Mouse (Mus musculus) gastrocnemius, postnatal 36 days (tissue): ENCODE data around the gene Olfr485. TPM values are rescaled to one million over a fixed set of nuclear protein-coding genes. Genes with fewer than 3 reads are reported as not detected.
"Not testable (repeated sequence)": the region's sequence is repeated elsewhere in the genome, so short reads cannot be mapped to it uniquely, and the experiment has no call there.

ENCODE experiments used
- DNase-seq, 2 experiments: peaks; one replicate each; pipeline ENCODE4 v3.0.0; 2022
- intact Hi-C: fragments of 180-260 bp; cut with DNase I; formaldehyde crosslinking; loops from one replicate; pipeline ENCODE4 v1.15.1; 2025
- long read RNA-seq, 2 experiments: library from polyadenylated mRNA; stranded (forward); transcript quantifications; one replicate each; pipeline ENCODE4 v2.0.0; 2021
- total RNA-seq, 2 experiments: library from RNA; stranded (reverse); gene quantifications; 2 replicates each; pipeline ENCODE4 v1.2.3; 2021

The Olfr485 gene
- not detected for total RNA-seq
- long read RNA-seq, experiment 1: 0 reads
- long read RNA-seq, experiment 2: 0 reads

DNA sequence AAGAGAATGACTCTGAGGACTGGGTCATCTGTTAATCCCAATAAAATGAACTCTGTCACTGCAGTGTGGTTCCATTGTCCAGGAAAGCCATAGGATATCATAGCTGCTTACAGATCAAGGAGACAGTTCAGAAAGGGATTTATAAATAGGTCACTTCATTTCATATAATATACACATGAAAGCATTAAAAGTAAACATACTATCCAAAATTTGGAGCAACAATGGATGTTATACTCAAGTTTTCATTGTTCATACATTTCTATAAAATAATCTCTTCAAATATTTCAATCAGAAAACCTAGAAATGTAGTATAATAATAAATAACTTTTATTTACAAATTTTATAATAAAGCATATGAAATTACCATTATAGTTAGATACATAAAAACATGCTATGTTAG is at the start of gene Olfr485:
Gene Olfr485, minus strand, starts transcription at position 101 of the 400 bp plus-strand sequence.
- intact Hi-C loops: no loop called here

DNA sequence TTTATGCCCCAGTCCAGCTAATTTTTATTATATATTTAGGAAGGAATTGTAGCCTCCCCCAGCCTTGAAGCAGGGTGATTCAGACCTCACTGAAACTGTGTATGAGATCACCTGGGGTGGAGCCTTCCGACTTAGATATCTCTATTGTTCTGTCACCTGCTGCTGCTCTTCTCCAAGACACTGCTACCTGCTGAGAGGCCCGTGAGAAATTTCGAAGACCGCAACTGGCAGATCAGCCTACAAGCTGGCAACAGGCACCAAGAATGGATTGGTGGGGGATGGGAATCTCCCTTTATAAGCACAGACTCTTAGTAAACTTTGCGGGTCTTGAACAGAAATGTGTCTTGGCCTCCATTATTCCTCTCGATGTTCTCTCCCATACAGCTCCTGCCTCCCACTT is 37.3 kb upstream of the Olfr485 start:
- no peak for DNase-seq
- intact Hi-C loops: no loop called here

More for the DNA sequence above, at the start of gene Olfr485:
- no peak for DNase-seq

DNA sequence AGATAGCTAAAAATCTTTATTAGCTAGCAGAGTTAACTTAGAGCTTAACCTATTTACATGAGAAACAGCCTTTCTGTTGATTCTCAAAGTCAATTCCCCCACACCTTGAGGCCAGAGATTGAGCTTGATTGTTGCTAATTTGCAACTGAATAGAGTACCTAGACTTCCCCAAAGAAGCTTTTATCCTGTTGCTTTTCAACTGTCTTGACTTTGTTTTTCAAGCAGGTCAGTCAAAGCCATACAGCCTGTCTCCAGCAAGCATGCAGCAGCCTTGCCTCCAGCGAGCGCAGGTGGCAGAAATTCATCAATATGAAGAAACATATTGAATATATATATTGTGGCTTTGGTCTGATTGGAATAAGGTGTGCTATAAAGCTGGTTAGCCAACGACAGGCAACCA is 36.7 kb upstream of the Olfr485 start:
- DNase-seq, intact Hi-C loops: not testable (repeated sequence)

DNA sequence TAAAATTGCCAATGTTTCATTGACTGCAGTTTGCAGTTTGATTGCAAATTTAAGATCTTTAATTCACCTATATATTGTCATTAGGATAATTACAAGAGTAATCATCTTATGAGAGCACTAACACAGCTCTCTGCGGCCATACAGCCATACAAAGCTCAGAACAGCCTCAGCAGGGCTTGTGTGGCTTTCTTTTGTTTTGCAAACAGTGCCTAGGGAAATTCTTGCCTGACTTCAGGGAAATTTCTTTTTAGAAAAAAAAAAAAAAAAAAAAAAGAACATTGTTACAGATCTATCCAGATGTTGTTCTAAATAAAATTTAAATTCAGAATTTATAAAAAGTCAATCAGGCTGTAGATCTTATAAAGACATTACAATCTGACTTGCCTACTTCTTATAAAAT is 33.0 kb upstream of the Olfr485 start:
- intact Hi-C loops, DNase-seq: not testable (repeated sequence)

DNA sequence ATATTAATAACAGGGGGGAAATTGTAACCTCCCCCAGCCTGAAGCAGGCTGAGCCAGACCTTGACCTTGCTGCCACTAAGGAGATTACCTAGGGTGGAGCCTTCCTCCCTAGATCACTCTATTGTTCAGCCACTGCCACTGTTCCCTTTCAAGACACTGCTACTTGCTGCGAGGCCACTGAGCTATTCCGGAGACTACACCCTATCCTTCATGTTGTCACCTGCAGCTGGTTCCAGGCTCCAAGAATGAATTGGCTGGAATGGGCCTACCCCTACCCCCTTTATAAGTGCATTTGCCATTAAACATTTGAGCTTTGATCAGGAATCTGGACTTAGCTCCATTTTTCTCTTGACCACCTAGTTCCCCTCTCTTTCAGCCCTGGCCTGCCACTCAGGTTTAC is 31.5 kb upstream of the Olfr485 start:
- DNase-seq, intact Hi-C loops: not testable (repeated sequence)

DNA sequence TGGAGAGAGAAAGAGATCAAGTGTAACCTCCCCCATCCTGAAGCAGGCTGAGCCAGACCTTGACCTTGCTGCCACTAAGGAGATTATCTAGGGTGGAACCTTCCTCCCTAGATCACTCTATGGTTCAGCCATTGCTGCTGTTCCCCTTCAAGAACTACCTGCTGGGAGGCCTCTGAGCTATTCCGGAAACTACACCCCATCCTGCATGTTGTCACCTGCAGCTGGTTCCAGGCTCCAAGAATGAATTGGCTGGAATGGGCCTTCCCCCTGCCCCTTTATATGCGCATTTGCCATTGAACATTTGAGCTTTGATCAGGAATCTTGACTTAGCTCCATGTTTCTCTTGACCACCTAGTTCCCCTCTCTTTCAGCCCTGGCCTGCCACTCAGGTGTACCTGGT is 25.6 kb upstream of the Olfr485 start:
- intact Hi-C loops, DNase-seq: not testable (repeated sequence)

DNA sequence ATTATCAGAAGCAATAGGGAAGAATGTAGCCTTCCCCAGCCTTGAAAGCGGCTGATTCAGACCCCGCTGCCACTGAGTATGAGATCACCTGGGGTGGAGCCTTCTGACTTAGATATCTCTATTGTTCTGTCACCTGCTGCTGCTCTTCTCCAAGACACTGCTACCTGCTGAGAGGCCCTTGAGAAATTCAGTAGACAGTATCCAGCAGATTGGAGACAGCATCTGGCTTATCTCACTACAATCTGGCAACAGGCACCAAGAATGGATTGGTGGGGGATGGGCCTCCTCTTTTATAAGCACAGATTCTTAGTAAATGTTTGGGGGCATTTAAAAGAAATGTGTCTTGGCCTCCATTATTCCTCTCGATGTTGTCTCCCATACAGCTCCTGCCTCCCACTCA is 24.7 kb upstream of the Olfr485 start:
- DNase-seq, intact Hi-C loops: not testable (repeated sequence)

DNA sequence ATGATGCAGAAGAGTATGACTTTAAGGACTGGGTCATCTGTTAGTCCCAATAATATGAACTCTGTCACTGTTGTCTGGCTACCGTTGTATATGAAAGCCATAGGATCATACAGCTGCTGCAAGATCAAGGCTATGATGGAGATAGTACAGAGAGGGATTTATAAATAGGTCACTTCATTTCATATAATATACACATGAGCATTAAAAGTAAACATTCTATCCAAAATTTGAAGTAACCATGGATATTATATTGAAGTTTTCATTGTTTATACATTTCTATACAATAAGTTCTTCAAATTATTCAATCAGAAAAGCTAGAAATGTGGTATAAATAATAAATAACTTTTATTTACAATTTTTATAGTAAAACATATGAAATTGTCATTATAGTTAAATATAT is 13.0 kb upstream of the Olfr485 start, which contains the start of gene Olfr486:
Gene Olfr486, minus strand, starts transcription at position 101 of the 400 bp plus-strand sequence.
- intact Hi-C loops, DNase-seq: not testable (repeated sequence)

DNA sequence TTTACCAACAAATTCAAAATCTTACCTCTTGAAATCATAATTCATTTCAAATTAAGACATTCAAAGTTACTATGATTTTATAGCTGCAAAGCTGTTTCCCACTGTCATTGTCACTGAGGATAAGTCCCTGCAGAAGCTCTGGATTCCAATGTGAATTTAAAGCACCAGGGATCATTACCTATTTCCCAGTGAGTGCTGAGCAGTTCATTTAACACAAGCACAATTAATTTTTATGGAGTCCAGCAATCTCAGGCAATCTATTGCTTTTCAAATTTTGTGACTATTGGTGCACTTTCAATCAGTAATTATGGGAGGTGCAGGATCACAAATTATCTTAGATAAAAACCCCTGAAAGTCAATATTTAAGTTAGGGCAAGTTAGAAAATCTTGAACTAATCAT is 32.3 kb downstream of the Olfr485 start, which contains the start of gene Olfr484:
Gene Olfr484, minus strand, starts transcription at position 101 of the 400 bp plus-strand sequence.
- intact Hi-C loops: no loop called here
- DNase-seq: no peak

DNA sequence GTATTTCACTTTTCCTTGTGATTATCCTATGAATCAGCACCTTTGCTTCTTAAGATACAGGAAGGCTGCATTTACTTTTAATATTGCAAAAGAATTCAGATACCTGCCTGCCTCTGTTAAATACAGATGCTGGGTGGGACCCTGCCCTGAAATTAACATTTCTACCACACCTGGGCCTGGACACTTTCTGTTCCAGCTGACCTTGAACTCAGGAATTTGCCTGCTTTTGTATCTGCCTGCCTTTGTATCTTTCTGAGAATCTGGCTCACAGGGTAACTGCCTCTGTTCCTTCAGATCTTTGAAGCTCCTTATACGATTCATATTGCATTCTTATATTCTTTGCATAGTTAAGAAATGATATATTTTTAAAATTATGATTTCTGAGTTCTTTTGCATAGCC is 38.3 kb downstream of the Olfr485 start:
- DNase-seq: no peak
- intact Hi-C loops: no loop called here

DNA sequence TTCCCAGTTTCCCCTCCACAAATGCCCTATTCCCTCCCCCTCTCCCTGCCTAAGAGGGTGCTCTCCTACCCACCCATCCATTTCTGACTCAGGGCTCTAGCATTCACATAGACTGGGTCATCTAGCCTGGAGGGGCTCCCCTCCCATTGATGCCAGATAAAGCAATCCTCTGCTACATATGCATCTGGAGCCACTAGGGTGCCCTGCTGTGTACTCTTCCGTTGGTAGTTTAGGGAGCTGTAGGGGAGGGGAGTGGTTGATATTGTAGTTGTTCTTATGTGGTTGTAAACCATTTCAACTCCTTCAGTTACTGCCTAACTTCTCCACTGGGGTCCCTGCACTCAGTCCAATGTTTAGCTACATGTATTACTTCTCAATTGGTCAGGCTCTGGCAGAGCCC is 39.0 kb downstream of the Olfr485 start:
- no peak for DNase-seq
- intact Hi-C loops: no loop called here

Other genes with a start within 250 kb of the Olfr485 start
- gene Olfr473, start 229.4 kb downstream of the Olfr485 start, total RNA-seq: not detected
- not detected for gene Olfr474, start 205.2 kb downstream of the Olfr485 start, total RNA-seq
- not detected for gene Olfr476, start 195.1 kb downstream of the Olfr485 start, total RNA-seq
- not detected for gene Olfr477, start 173.2 kb downstream of the Olfr485 start, total RNA-seq
- gene Olfr478, start 125.9 kb downstream of the Olfr485 start, total RNA-seq: not detected
- gene Olfr479, start 109.2 kb downstream of the Olfr485 start, total RNA-seq: not detected
- not detected for gene Olfr480, start 92.5 kb downstream of the Olfr485 start, total RNA-seq
- not detected for gene Olfr481, start 80.0 kb downstream of the Olfr485 start, total RNA-seq
- under 1 TPM; 0.32 to 0.64 TPM for gene Olfr482, start 62.3 kb downstream of the Olfr485 start, total RNA-seq
- gene Olfr483, start 59.0 kb downstream of the Olfr485 start, total RNA-seq: not detected
- not detected for gene Olfr484, start 32.4 kb downstream of the Olfr485 start, total RNA-seq
- gene Olfr486, start 12.9 kb upstream of the Olfr485 start, total RNA-seq: not detected
- gene Olfr487, start 54.8 kb upstream of the Olfr485 start, total RNA-seq: not detected
- not detected for gene Olfr488, start 98.5 kb upstream of the Olfr485 start, total RNA-seq
- not detected for gene Olfr490, start 129.1 kb upstream of the Olfr485 start, total RNA-seq
- gene Olfr491, start 153.6 kb upstream of the Olfr485 start, total RNA-seq: not detected
- not detected for gene Olfr492, start 163.8 kb upstream of the Olfr485 start, total RNA-seq
- gene Olfr493, start 187.1 kb upstream of the Olfr485 start, total RNA-seq: not detected
- gene Olfr494, start 205.5 kb upstream of the Olfr485 start, total RNA-seq: not detected
- gene Olfr495, start 233.3 kb upstream of the Olfr485 start, total RNA-seq: not detected